Comparison of ENCODE assay signal across 8 mouse cellular contexts in genomic region chr2:25195211-25196156, GRCm38 (mm10). TPM values are rescaled to one million over a fixed set of nuclear protein-coding genes. Genes with fewer than 3 reads are reported as not detected.
DNase-seq lines count a peak whose midpoint lies in the region; ATAC-seq and TF ChIP-seq lines count a peak whose summit lies in the region.

No protein-coding gene starts in this region.

- peak; percentile 41 for ATAC-seq in G1E (ENCODE audit: extremely low read depth, insufficient number of reproducible peaks, low FRiP score, poor library complexity, severe bottlenecking)
- peak; percentile 83 for ATAC-seq in erythroid progenitor cell, adult 5-6 weeks (replicated peaks; ENCODE audit: low FRiP score, poor library complexity, severe bottlenecking)
- ATAC-seq in inflammation-experienced regulatory T-cells, adult 6 months, result peak; percentile 47
- peak; percentile 61 for ATAC-seq in liver, embryonic 15.5 days (ENCODE audit: insufficient read depth)
- peak; percentile 46 for ATAC-seq in neutrophil, adult 5-6 weeks (ENCODE audit: extremely low read depth, insufficient number of reproducible peaks, low FRiP score, poor library complexity, severe bottlenecking)

- H3K36me3 ChIP-seq in G1E (replicated peaks), result peaks cover 66% of the 10 kb centered on the region
- H3K36me3 ChIP-seq in liver, embryonic 15.5 days (replicated peaks), result peaks cover 17% of the 10 kb centered on the region

- WGBS in liver, embryonic 15.5 days (ENCODE audit: insufficient replicate concordance), result 5% methylated on average over 55 of the region's 55 CpGs

- peak overlapping the region; percentile 50 for H3K9ac ChIP-seq in liver, embryonic 15.5 days

- peak overlapping the region; percentile 73 for H3K4me3 ChIP-seq in G1E (ENCODE audit: low read depth, low read length)
- peak overlapping the region; percentile 60 for H3K4me3 ChIP-seq in liver, embryonic 15.5 days (replicated peaks)

- DNase-seq in 3134 (ENCODE audit: extremely low read depth, insufficient read length, low spot score) (peak; percentile 60), G1E (ENCODE audit: low spot score) (peak; percentile 76)
- no peak for DNase-seq in cerebellum, adult 11 months
- DNase-seq in gastrocnemius, adult 8-10 months (ENCODE audit: low spot score in 2 of 2), result no peak

- H3K27ac ChIP-seq in liver, embryonic 15.5 days (replicated peaks), result peak overlapping the region; percentile 77

- no peaks in the 10 kb centered on the region for H3K9me3 ChIP-seq in G1E (replicated peaks)
- no peaks in the 10 kb centered on the region for H3K9me3 ChIP-seq in liver, embryonic 15.5 days (replicated peaks)

- peaks cover 2% of the 10 kb centered on the region for H3K27me3 ChIP-seq in G1E (ENCODE audit: insufficient read depth, low read length)
- peaks cover 6% of the 10 kb centered on the region; the same call in 1 of the 2 replicates for H3K27me3 ChIP-seq in liver, embryonic 15.5 days

- peaks cover 59% of the 10 kb centered on the region for H3K4me1 ChIP-seq in G1E (ENCODE audit: insufficient read depth, low read depth, low read length)
- H3K4me1 ChIP-seq in liver, embryonic 15.5 days (replicated peaks), result peaks cover 57% of the 10 kb centered on the region

- no peak for TF ChIP-seq CTCF in G1E (IDR thresholded peaks at IDR 0.05; ENCODE audit: low read depth, low read length)

- peak overlapping the region; percentile 84 for H3K4me2 ChIP-seq in liver, embryonic 15.5 days

RNA-seq across cellular contexts. Expression of gene Tor4a, which starts 1.2 kb away (rescaled TPM):
- total RNA-seq in G1E (2014; fragmentation: Nextera tagmentation), result 13.3 and 17.2 TPM in 2 replicates
- total RNA-seq in G1E (2017), result 33.2 and 33.8 TPM in 2 replicates
- polyA plus RNA-seq in G1E (2012), result 10.8 and 12.3 TPM in 2 replicates
- total RNA-seq in erythroid progenitor cell, adult 5-6 weeks (2015; ENCODE audit: low replicate concordance), result 2.9 and 5.4 TPM in 2 replicates
- 0.30 and 2.2 TPM in 2 replicates for total RNA-seq in erythroid progenitor cell, adult 5-6 weeks (2017; ENCODE audit: low replicate concordance)
- polyA plus RNA-seq in inflammation-experienced regulatory T-cells, adult 6 months (2017; shearing (Covaris generic)), result 10 to 100 TPM; 55.3 to 73.9 (median 67.2) TPM
- polyA plus RNA-seq in liver, embryonic 15.5 days (2015; fragmentation: Nextera tagmentation; extraction: Ambion mirVana), result 6.2 and 6.8 TPM in 2 replicates
- 50.0 and 56.1 TPM in 2 replicates for total RNA-seq in neutrophil, adult 5-6 weeks (2017)
- under 1 TPM; 0.48 to 0.92 (median 0.76) TPM for total RNA-seq in gastrocnemius, adult 8-10 months (2022)

RNA-seq across cellular contexts. Expression of gene Nrarp, which starts 14.9 kb away (rescaled TPM):
- total RNA-seq in G1E (2014; fragmentation: Nextera tagmentation) (not detected in 2 replicates), G1E (2017) (0.16 TPM in 1 of 2 replicates, not detected in the other)
- not detected in 2 replicates for polyA plus RNA-seq in G1E (2012)
- 0.42 TPM in 1 of 2 replicates, not detected in the other for total RNA-seq in erythroid progenitor cell, adult 5-6 weeks (2015; ENCODE audit: low replicate concordance)
- 0.64 and 3.0 TPM in 2 replicates for total RNA-seq in erythroid progenitor cell, adult 5-6 weeks (2017; ENCODE audit: low replicate concordance)
- 1 to 10 TPM in 1 of 3 experiments, under 1 TPM in 2; 0.54 to 1.2 (median 0.59) TPM for polyA plus RNA-seq in inflammation-experienced regulatory T-cells, adult 6 months (2017; shearing (Covaris generic))
- 2.1 and 2.4 TPM in 2 replicates for polyA plus RNA-seq in liver, embryonic 15.5 days (2015; fragmentation: Nextera tagmentation; extraction: Ambion mirVana)
- total RNA-seq in neutrophil, adult 5-6 weeks (2017), result 1.7 and 3.6 TPM in 2 replicates
- total RNA-seq in gastrocnemius, adult 8-10 months (2022), result 1 to 10 TPM; 3.0 to 7.1 (median 5.9) TPM

RNA-seq across cellular contexts. Expression of gene Nelfb, which starts 15.8 kb away (rescaled TPM):
- 30.6 and 80.7 TPM in 2 replicates for total RNA-seq in G1E (2014; fragmentation: Nextera tagmentation)
- 54.6 and 60.9 TPM in 2 replicates for total RNA-seq in G1E (2017)
- polyA plus RNA-seq in G1E (2012), result 26.9 and 27.0 TPM in 2 replicates
- total RNA-seq in erythroid progenitor cell, adult 5-6 weeks (2015; ENCODE audit: low replicate concordance), result 13.0 and 34.4 TPM in 2 replicates
- 15.2 and 29.9 TPM in 2 replicates for total RNA-seq in erythroid progenitor cell, adult 5-6 weeks (2017; ENCODE audit: low replicate concordance)
- polyA plus RNA-seq in inflammation-experienced regulatory T-cells, adult 6 months (2017; shearing (Covaris generic)), result 10 to 100 TPM; 46.6 to 50.3 (median 47.0) TPM
- polyA plus RNA-seq in liver, embryonic 15.5 days (2015; fragmentation: Nextera tagmentation; extraction: Ambion mirVana), result 35.9 and 40.6 TPM in 2 replicates
- total RNA-seq in neutrophil, adult 5-6 weeks (2017), result 95.0 and 104 TPM in 2 replicates
- 10 to 100 TPM; 20.8 to 28.3 (median 22.6) TPM for total RNA-seq in gastrocnemius, adult 8-10 months (2022)

RNA-seq across cellular contexts. Expression of gene Stpg3, which starts 19.0 kb away (rescaled TPM):
- total RNA-seq in G1E (2014; fragmentation: Nextera tagmentation), result not detected in 2 replicates
- total RNA-seq in G1E (2017), result not detected in 2 replicates
- polyA plus RNA-seq in G1E (2012), result not detected in 2 replicates
- not detected in 2 replicates for total RNA-seq in erythroid progenitor cell, adult 5-6 weeks (2015; ENCODE audit: low replicate concordance)
- not detected in 2 replicates for total RNA-seq in erythroid progenitor cell, adult 5-6 weeks (2017; ENCODE audit: low replicate concordance)
- polyA plus RNA-seq in inflammation-experienced regulatory T-cells, adult 6 months (2017; shearing (Covaris generic)), result not detected
- polyA plus RNA-seq in liver, embryonic 15.5 days (2015; fragmentation: Nextera tagmentation; extraction: Ambion mirVana), result not detected in 2 replicates
- not detected in 2 replicates for total RNA-seq in neutrophil, adult 5-6 weeks (2017)
- total RNA-seq in gastrocnemius, adult 8-10 months (2022), result not detected

RNA-seq across cellular contexts. Expression of gene Fam166a, which starts 23.1 kb away (rescaled TPM):
- total RNA-seq in G1E (2014; fragmentation: Nextera tagmentation) (not detected in 2 replicates), G1E (2017) (not detected in 2 replicates)
- polyA plus RNA-seq in G1E (2012), result 0.20 TPM in 1 of 2 replicates, not detected in the other
- not detected in 2 replicates for total RNA-seq in erythroid progenitor cell, adult 5-6 weeks (2015; ENCODE audit: low replicate concordance)
- not detected in 2 replicates for total RNA-seq in erythroid progenitor cell, adult 5-6 weeks (2017; ENCODE audit: low replicate concordance)
- not detected for polyA plus RNA-seq in inflammation-experienced regulatory T-cells, adult 6 months (2017; shearing (Covaris generic))
- polyA plus RNA-seq in liver, embryonic 15.5 days (2015; fragmentation: Nextera tagmentation; extraction: Ambion mirVana), result 1.0 TPM in 1 of 2 replicates, not detected in the other
- total RNA-seq in neutrophil, adult 5-6 weeks (2017), result not detected in 2 replicates
- not detected for total RNA-seq in gastrocnemius, adult 8-10 months (2022)

Comparison
In these comparisons a context has a peak if more than half of its experiments do, and no peak if none do; other contexts are left out.
1. DNase-seq: peak in 3134 (single experiment) and G1E (single experiment); none in cerebellum, adult 11 months (single experiment) and gastrocnemius, adult 8-10 months (0 of 2).
2. Peak in every context shown above with its lines, with median percentiles within 50 percentile points of each other: ATAC-seq.